In genomic region chr13:69792541-69793009, GRCm38 (mm10) we compare ENCODE assay signal across 12 mouse cellular contexts. TPM values are rescaled to one million over a fixed set of nuclear protein-coding genes. Genes with fewer than 3 reads are reported as not detected.
DNase-seq lines count a peak whose midpoint lies in the region; ATAC-seq and TF ChIP-seq lines count a peak whose summit lies in the region.
"Had no signal": no experiment of that assay in that cellular context is flagged by ENCODE, and none has a peak within 500 bp of the region (broad histone marks: within the 10 kb centered on the region; RNA-seq: fewer than 3 reads in every experiment).

No protein-coding gene starts in this region.

- H3K27me3 ChIP-seq in hindbrain, embryonic 13.5 days = no peaks in the 10 kb centered on the region
- H3K27me3 ChIP-seq in hindbrain, embryonic 11.5 days (ENCODE audit: control insufficient read depth, insufficient read depth, low read length) = no peaks in the 10 kb centered on the region
- H3K27me3 ChIP-seq in hindbrain, embryonic 14.5 days (ENCODE audit: control insufficient read depth, insufficient read depth, low read length) = no peaks in the 10 kb centered on the region
- no peaks in the 10 kb centered on the region for H3K27me3 ChIP-seq in cerebellum, adult 2 months (ENCODE audit: control insufficient read depth, insufficient read depth, low read length)
- H3K27me3 ChIP-seq: embryonic facial prominence, embryonic 15.5 days had no signal

- H3K9ac ChIP-seq in hindbrain, embryonic 13.5 days = peak overlapping the region; percentile 29; the same call in 1 of the 2 replicates
- H3K9ac ChIP-seq in hindbrain, embryonic 11.5 days (ENCODE audit: low read depth, low read length) = no peak overlapping the region
- H3K9ac ChIP-seq in hindbrain, embryonic 14.5 days = peak overlapping the region; percentile 31; the same call in 1 of the 2 replicates
- H3K9ac ChIP-seq: embryonic facial prominence, embryonic 15.5 days had no signal

- H3K9me3 ChIP-seq in hindbrain, embryonic 13.5 days = no peaks in the 10 kb centered on the region
- no peaks in the 10 kb centered on the region for H3K9me3 ChIP-seq in hindbrain, embryonic 11.5 days (ENCODE audit: control insufficient read depth, low read length)
- H3K9me3 ChIP-seq in hindbrain, embryonic 14.5 days (ENCODE audit: control insufficient read depth, low read length) = no peaks in the 10 kb centered on the region
- H3K9me3 ChIP-seq: embryonic facial prominence, embryonic 15.5 days had no signal

- H3K4me2 ChIP-seq in hindbrain, embryonic 13.5 days = peak overlapping the region; percentile 19; the same call in 1 of the 2 replicates
- no peak overlapping the region for H3K4me2 ChIP-seq in hindbrain, embryonic 11.5 days (replicated peaks; ENCODE audit: low read depth, low read length)
- H3K4me2 ChIP-seq in hindbrain, embryonic 14.5 days (replicated peaks) = 0 out of 2 replicates have a peak overlapping the region, but pooled peaks have one; percentile 15
- H3K4me2 ChIP-seq: embryonic facial prominence, embryonic 15.5 days had no signal

- H3K4me1 ChIP-seq in hindbrain, embryonic 13.5 days (replicated peaks) = peaks cover 13% of the 10 kb centered on the region
- no peaks in the 10 kb centered on the region for H3K4me1 ChIP-seq in hindbrain, embryonic 11.5 days (replicated peaks; ENCODE audit: control insufficient read depth, insufficient read depth, low read length)
- H3K4me1 ChIP-seq in hindbrain, embryonic 14.5 days (replicated peaks; ENCODE audit: control insufficient read depth, insufficient read depth, low read length) = peaks cover 10% of the 10 kb centered on the region; the same call in 1 of the 2 replicates
- no peaks in the 10 kb centered on the region for H3K4me1 ChIP-seq in cerebellum, adult 2 months (ENCODE audit: control insufficient read depth, insufficient read depth, low read length)
- H3K4me1 ChIP-seq: embryonic facial prominence, embryonic 15.5 days had no signal

- no peak for TF ChIP-seq CTCF in cerebellum, adult 2 months (IDR thresholded peaks at IDR 0.05; ENCODE audit: borderline replicate concordance, insufficient read depth, low read depth, low read length)

- peak overlapping the region; percentile 48; the same call in 1 of the 2 replicates for H3K27ac ChIP-seq in hindbrain, embryonic 13.5 days
- H3K27ac ChIP-seq in hindbrain, embryonic 11.5 days (ENCODE audit: low read depth, low read length) = no peak overlapping the region
- H3K27ac ChIP-seq in hindbrain, embryonic 14.5 days = no peak overlapping the region
- no peak overlapping the region for H3K27ac ChIP-seq in cerebellum, adult 2 months (ENCODE audit: insufficient read depth, low read length)
- H3K27ac ChIP-seq: embryonic facial prominence, embryonic 15.5 days had no signal

- no peak overlapping the region for H3K4me3 ChIP-seq in hindbrain, embryonic 13.5 days
- H3K4me3 ChIP-seq in hindbrain, embryonic 11.5 days (ENCODE audit: low read depth, low read length) = no peak overlapping the region
- H3K4me3 ChIP-seq in hindbrain, embryonic 14.5 days (replicated peaks; ENCODE audit: low read length) = no peak overlapping the region
- no peak overlapping the region for H3K4me3 ChIP-seq in cerebellum, adult 2 months (replicated peaks; ENCODE audit: insufficient read depth, low read depth, low read length)
- H3K4me3 ChIP-seq: embryonic facial prominence, embryonic 15.5 days had no signal

- no peak for TF ChIP-seq POLR2A in cerebellum, adult 2 months (IDR thresholded peaks at IDR 0.05; ENCODE audit: borderline replicate concordance, insufficient read depth, low read length)

- peak; percentile 83 for ATAC-seq in hindbrain, embryonic 13.5 days (ENCODE audit: low FRiP score)
- no peak for ATAC-seq in hindbrain, embryonic 11.5 days (ENCODE audit: low FRiP score)
- ATAC-seq in hindbrain, embryonic 14.5 days (ENCODE audit: low FRiP score) = peak; percentile 74; the same call in 1 of the 2 replicates

- WGBS in hindbrain, embryonic 13.5 days = 43% methylated on average over 12 of the region's 12 CpGs
- WGBS in hindbrain, embryonic 11.5 days = 58% methylated on average over 12 of the region's 12 CpGs
- 41% methylated on average over 12 of the region's 12 CpGs for WGBS in hindbrain, embryonic 14.5 days
- 60% methylated on average over 12 of the region's 12 CpGs for WGBS in cerebellum, adult 2 months

- H3K36me3 ChIP-seq in hindbrain, embryonic 13.5 days = no peaks in the 10 kb centered on the region
- H3K36me3 ChIP-seq in hindbrain, embryonic 11.5 days (ENCODE audit: control insufficient read depth, insufficient read depth, low read length) = no peaks in the 10 kb centered on the region
- H3K36me3 ChIP-seq in hindbrain, embryonic 14.5 days (replicated peaks; ENCODE audit: control insufficient read depth, insufficient read depth) = no peaks in the 10 kb centered on the region
- H3K36me3 ChIP-seq: embryonic facial prominence, embryonic 15.5 days had no signal

- no peak for DNase-seq in hindbrain, embryonic 11.5 days (ENCODE audit: low spot score)
- DNase-seq in 3T3-L1 (ENCODE audit: low read depth, low spot score) = peak; percentile 43
- peak; percentile 7 for DNase-seq in adrenal gland, adult 8-10 months
- peak; percentile 34 for DNase-seq in hindbrain, embryonic 14.5 days (ENCODE audit: low spot score)
- DNase-seq in heart, adult 18-20 months = no peak
- no peak for DNase-seq in cerebellum, adult 2 months
- no peak for DNase-seq in ovary, postnatal 14 days (ENCODE audit: low spot score)
- DNase-seq: cerebellum, adult 18-20 months; kidney, postnatal 10 days had no signal

RNA-seq across cellular contexts. Expression of gene Med10, which starts 9.6 kb away (rescaled TPM):
- 175 and 179 TPM in 2 replicates for polyA plus RNA-seq in hindbrain, embryonic 13.5 days (2015; fragmentation: Nextera tagmentation; extraction: Ambion mirVana)
- 227 and 230 TPM in 2 replicates for polyA plus RNA-seq in hindbrain, embryonic 11.5 days (2014; fragmentation: Nextera tagmentation; extraction: Ambion mirVana)
- total RNA-seq in adrenal gland, adult 8-10 months (2022) = 10 to 100 TPM; 52.9 to 74.7 (median 62.3) TPM
- 140 and 150 TPM in 2 replicates for polyA plus RNA-seq in hindbrain, embryonic 14.5 days (2014; fragmentation: Nextera tagmentation; extraction: Ambion mirVana)
- 10 to 100 TPM; 27.1 to 27.7 TPM for total RNA-seq in heart, adult 18-20 months (2021)
- polyA plus RNA-seq in cerebellum, adult 2 months (2012; rRNA removed) = 36.9 and 40.5 TPM in 2 replicates

RNA-seq across cellular contexts. Expression of gene Ube2ql1, which starts 52.9 kb away (rescaled TPM):
- 28.1 and 29.5 TPM in 2 replicates for polyA plus RNA-seq in hindbrain, embryonic 13.5 days (2015; fragmentation: Nextera tagmentation; extraction: Ambion mirVana)
- 14.2 and 16.1 TPM in 2 replicates for polyA plus RNA-seq in hindbrain, embryonic 11.5 days (2014; fragmentation: Nextera tagmentation; extraction: Ambion mirVana)
- 1 to 10 TPM in 3 of 4 experiments, under 1 TPM in 1; 0.68 to 2.6 (median 1.7) TPM for total RNA-seq in adrenal gland, adult 8-10 months (2022)
- 49.4 and 49.8 TPM in 2 replicates for polyA plus RNA-seq in hindbrain, embryonic 14.5 days (2014; fragmentation: Nextera tagmentation; extraction: Ambion mirVana)
- 1 to 10 TPM; 6.9 to 7.2 TPM for total RNA-seq in heart, adult 18-20 months (2021)
- 102 and 105 TPM in 2 replicates for polyA plus RNA-seq in cerebellum, adult 2 months (2012; rRNA removed)
- total RNA-seq: CH12.LX had no signal

Comparison
In these comparisons a context has a peak if more than half of its experiments do, and no peak if none do; other contexts are left out.
1. DNase-seq: peak in 3T3-L1 (single experiment), adrenal gland, adult 8-10 months (single experiment) and hindbrain, embryonic 14.5 days (single experiment); none in hindbrain, embryonic 11.5 days (single experiment), heart, adult 18-20 months (0 of 2), cerebellum, adult 2 months (0 of 2) and ovary, postnatal 14 days (single experiment).